Mouse (Mus musculus) heart, embryonic 16.5 days (tissue): ENCODE results near the gene Efcab6. TPM values are rescaled to one million over a fixed set of nuclear protein-coding genes. Genes with fewer than 3 reads are reported as not detected.
A peak's percentile ranks its signal among the peaks of the same experiment; 100 is the strongest.

Experiments
- ATAC-seq: fragments of 200-750 bp; cut with Nextera tagmentation; replicated peaks from 2 replicates; pipeline ENCODE4 v1.8.0; 2017; ENCODE audit warnings: moderate number of reproducible peaks; ENCODE audit not compliant: insufficient read depth, low FRiP score; ENCODE audit errors: extremely low read depth
- H3K27ac ChIP-seq: fragments of 300-500 bp; sonication (generic); 2 replicates; pipeline ENCODE4 v1.5.1; 2014; ENCODE audit warnings: mild to moderate bottlenecking, low read length, control low read depth, moderate library complexity
- H3K27me3 ChIP-seq: fragments of 300-500 bp; sonication (generic); 2 replicates; pipeline ENCODE4 v1.6.1; 2014; ENCODE audit warnings: low read length, mixed read lengths; ENCODE audit not compliant: control insufficient read depth, insufficient read depth
- H3K36me3 ChIP-seq: fragments of 300-500 bp; sonication (generic); 2 replicates; pipeline ENCODE4 v1.6.1; 2014; ENCODE audit not compliant: control insufficient read depth, insufficient read depth
- H3K4me1 ChIP-seq: fragments of 300-500 bp; sonication (generic); 2 replicates; pipeline ENCODE4 v1.6.1; 2014; ENCODE audit warnings: low read length, mixed read lengths; ENCODE audit not compliant: control insufficient read depth, insufficient read depth
- H3K4me2 ChIP-seq: fragments of 300-500 bp; sonication (generic); 2 replicates; pipeline ENCODE4 v1.6.1; 2014; ENCODE audit warnings: low read depth, mild to moderate bottlenecking, control low read depth, low read length
- H3K4me3 ChIP-seq: fragments of 300-500 bp; sonication (generic); 2 replicates; pipeline ENCODE4 v1.5.1; 2014; ENCODE audit warnings: mild to moderate bottlenecking, control low read depth, low read length
- H3K9ac ChIP-seq: fragments of 300-500 bp; sonication (generic); 2 replicates; pipeline ENCODE4 v1.6.1; 2014; ENCODE audit warnings: low read length, control low read depth
- H3K9me3 ChIP-seq: fragments of 300-500 bp; sonication (generic); replicated peaks from 2 replicates; pipeline ENCODE4 v1.6.1; 2016; ENCODE audit warnings: low read length; ENCODE audit not compliant: control insufficient read depth
- WGBS: fragments of 180-500 bp; shearing (Covaris S2); extraction: QIAGEN DNeasy Blood & Tissue Kit; methylation state at CpG from one replicate; pipeline ENCODE4 v1.1.7; 2014; 5-methylcytosine and 5-hydroxymethylcytosine counted together
- polyA plus RNA-seq: library from polyadenylated mRNA; unstranded; fragments of >200 nt; fragmentation: Nextera tagmentation; extraction: Ambion mirVana; gene quantifications from 2 replicates; pipeline ENCODE4 v1.2.1, GENCODE M21; 2015

The Efcab6 gene
- polyA plus RNA-seq, 1 experiment from 2014 or later, result 0.30 TPM

DNA sequence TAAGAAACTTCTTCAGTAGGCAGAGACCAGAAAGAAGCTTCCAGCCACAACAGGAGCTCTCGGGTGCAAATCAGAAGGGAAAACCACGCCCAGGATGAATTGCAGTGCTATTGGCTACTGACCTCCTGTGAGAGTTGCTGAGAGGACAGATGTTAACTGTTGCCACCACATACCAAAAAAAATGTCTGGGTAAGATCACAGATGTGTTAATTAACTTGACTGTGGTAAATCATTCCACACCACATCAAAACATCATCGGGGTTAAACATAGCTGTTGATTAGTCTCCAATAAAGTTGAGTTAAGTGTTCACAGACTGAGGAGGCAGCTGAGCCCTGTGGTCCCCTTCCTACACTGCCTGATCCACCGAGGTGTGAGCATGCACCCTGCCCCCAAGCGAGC is 88.1 kb downstream of the Efcab6 start:
- ATAC-seq, result no peak
- Histone ChIP-seq H3K27me3 (peaks cover 9% of the 10 kb centered on the region), H3K36me3 (no peaks in the 10 kb centered on the region)

DNA sequence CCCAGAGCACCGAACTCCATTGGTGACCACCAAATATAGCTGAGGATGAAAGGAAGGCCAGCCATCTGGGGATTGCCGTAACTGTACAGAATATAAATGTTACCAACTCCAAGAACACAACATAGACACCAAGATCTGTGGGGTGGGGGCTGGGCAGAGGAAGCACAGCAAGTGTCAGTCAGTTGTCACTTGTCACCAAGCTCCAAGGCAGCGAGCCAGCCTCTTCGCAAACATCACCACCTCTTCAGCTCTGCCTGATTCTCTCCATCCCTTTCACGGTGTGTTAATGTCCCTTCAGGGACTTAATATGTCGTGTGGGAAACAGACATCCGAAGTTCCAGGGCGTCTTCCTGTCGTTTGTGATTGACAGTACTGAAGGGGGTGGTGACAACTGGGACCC is 93.0 kb downstream of the Efcab6 start:
- no peaks in the 10 kb centered on the region for H3K4me1 ChIP-seq
- H3K27ac ChIP-seq, result no peak overlapping the region
- 39% methylated on average over 9 of the region's 9 CpGs for WGBS
- no peak overlapping the region for H3K9ac ChIP-seq
- no peaks in the 10 kb centered on the region for H3K9me3 ChIP-seq
- H3K27me3 ChIP-seq, result peaks cover 9% of the 10 kb centered on the region
- no peak overlapping the region for H3K4me3 ChIP-seq
- no peak for ATAC-seq
- H3K4me2 ChIP-seq, result no peak overlapping the region
- no peaks in the 10 kb centered on the region for H3K36me3 ChIP-seq

More for the DNA sequence above, 88.1 kb downstream of the Efcab6 start:
- Histone ChIP-seq H3K4me1 (no peaks in the 10 kb centered on the region), H3K27ac (no peak overlapping the region), H3K4me2 (no peak overlapping the region), H3K9ac (no peak overlapping the region), H3K4me3 (no peak overlapping the region), H3K9me3 (no peaks in the 10 kb centered on the region)
- WGBS, result 15% methylated on average over 5 of the region's 5 CpGs

DNA sequence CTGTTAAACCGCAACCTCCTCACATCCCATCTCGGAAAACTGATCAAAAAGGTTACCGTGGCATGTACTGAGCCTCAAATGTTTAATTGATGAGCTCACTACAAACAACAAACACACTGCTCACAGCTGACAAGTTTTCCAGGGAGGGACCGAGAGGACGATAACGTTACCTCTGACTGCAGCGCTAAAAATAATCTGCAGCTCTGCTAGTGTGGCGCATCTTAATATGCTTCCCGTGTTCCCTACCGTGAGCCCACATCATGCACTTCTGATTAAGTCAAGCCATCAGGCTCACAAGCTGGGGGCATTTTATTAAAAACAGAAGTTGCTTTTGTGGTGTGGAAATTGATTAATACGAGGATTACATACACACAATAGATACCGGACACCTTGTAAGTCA is 97.4 kb downstream of the Efcab6 start:
- Histone ChIP-seq H3K9ac (no peak overlapping the region), H3K9me3 (peaks cover 3% of the 10 kb centered on the region; the same call in 1 of the 2 replicates), H3K27me3 (no peaks in the 10 kb centered on the region), H3K4me1 (peaks cover 9% of the 10 kb centered on the region), H3K4me2 (peak overlapping the region; percentile 24; the same call in 1 of the 2 replicates), H3K27ac (no peak overlapping the region), H3K36me3 (no peaks in the 10 kb centered on the region), H3K4me3 (no peak overlapping the region)
- 51% methylated on average over 12 of the region's 12 CpGs for WGBS
- ATAC-seq, result no peak

DNA sequence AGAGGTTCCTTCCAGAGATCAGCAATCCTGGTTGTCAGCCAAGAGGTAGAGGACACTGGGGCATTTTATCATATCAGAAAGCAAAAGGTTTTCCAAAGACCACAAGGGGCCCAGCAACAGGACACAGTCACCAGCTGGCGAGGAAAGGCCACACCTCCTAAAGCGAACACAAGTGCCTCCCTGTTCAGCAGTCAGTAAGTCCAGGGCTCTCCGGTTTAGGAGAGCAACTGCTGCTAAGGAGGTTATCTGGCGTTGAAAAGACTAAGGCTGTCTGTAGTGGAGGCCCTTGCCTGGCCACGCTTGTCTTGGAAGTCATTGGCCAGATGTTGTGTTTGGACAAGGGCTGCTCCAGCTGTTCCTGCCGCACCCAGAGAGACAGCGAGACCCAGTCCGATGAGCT is 100.1 kb downstream of the Efcab6 start:
- Histone ChIP-seq H3K4me1 (peaks cover 9% of the 10 kb centered on the region), H3K27me3 (no peaks in the 10 kb centered on the region), H3K36me3 (no peaks in the 10 kb centered on the region), H3K27ac (no peak overlapping the region), H3K4me3 (no peak overlapping the region), H3K4me2 (no peak overlapping the region), H3K9me3 (peaks cover 3% of the 10 kb centered on the region; the same call in 1 of the 2 replicates), H3K9ac (no peak overlapping the region)
- ATAC-seq, result no peak
- WGBS, result 29% methylated on average over 8 of the region's 8 CpGs

DNA sequence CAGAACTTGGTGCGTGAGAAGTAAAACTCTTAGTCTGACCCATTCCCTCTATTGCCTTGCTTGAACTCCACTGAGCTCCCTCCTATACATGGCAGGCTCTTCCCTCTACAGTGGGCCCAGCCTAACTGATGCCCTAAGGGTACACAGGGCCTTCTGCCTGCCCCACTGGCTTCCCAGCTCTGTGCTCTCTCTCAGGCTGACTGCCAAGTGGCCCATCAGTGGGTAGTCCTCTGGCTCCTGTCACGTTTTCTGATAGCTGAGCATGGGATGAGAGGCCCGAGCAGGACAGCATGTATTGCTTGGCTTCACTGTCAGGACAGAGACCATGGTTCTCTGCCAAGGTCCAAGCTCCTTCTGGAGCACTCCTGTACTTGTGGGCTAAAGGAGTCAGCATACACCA is 106.8 kb downstream of the Efcab6 start:
- ATAC-seq, result no peak
- no peak overlapping the region for H3K4me3 ChIP-seq
- no peak overlapping the region for H3K27ac ChIP-seq
- H3K9ac ChIP-seq, result no peak overlapping the region
- no peak overlapping the region for H3K4me2 ChIP-seq
- H3K4me1 ChIP-seq, result no peaks in the 10 kb centered on the region
- no peaks in the 10 kb centered on the region for H3K9me3 ChIP-seq
- H3K27me3 ChIP-seq, result no peaks in the 10 kb centered on the region
- 56% methylated on average over 3 of the region's 3 CpGs for WGBS
- H3K36me3 ChIP-seq, result no peaks in the 10 kb centered on the region

DNA sequence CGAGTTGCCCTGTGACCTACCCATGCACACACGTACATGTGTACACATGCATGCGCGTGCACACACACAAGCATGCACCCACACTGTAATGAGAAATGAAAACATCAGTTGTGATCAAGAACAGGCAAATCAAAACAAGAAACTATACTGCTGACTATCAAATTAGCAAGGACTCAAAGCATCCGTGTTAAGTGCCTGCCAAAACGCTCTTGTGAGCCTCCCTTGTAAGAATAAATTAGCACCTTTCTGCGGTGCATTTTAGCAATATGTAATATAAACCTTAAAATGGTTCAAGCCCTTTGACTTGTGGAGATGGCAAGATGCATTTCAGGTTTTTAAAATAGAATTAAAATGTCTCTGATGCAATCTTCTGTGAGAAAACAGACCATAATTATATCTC is 108.2 kb downstream of the Efcab6 start:
- Histone ChIP-seq H3K9me3 (no peaks in the 10 kb centered on the region), H3K4me1 (no peaks in the 10 kb centered on the region), H3K36me3 (no peaks in the 10 kb centered on the region), H3K27me3 (no peaks in the 10 kb centered on the region), H3K4me3 (no peak overlapping the region), H3K27ac (no peak overlapping the region), H3K9ac (no peak overlapping the region), H3K4me2 (no peak overlapping the region)
- 85% methylated on average over 7 of the region's 7 CpGs for WGBS
- ATAC-seq, result no peak

DNA sequence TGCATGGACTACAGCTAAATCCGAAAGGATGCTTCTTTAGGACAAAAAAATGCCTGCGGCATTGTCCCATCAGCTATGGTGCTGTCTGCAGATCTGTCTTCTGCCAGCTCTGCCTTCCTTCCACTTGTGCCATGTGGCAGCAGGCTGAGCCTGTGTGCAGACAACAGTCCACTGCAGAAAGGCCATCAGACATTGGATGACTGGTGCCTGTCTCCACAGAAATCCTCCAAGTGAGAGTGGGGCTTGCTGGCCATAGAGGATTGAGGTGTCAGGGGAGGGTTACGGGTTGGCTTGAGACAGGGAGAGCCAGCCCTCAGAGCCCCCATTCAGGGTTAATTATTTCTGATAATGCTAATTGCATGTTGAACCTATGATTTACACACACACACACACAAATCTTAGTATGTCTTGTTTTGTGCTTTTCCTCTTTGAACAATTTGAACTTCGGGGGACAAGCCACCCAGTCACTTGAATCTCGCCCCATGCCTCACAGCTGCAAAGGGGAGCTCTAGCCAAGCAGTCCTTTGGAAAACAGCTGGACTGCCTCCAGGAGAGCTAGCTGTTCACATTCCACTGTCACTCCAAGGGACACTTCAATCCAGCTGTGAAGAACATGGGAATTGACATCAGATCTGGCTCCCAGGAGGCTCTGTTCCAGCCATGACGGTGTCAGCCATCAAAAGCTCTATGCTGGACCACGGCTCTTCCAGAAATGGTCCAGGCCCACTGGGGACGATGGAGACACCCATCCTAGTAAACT is 109.1 kb downstream of the Efcab6 start:
- no peak for ATAC-seq
- WGBS, result 67% methylated on average over 8 of the region's 8 CpGs
- Histone ChIP-seq H3K36me3 (no peaks in the 10 kb centered on the region), H3K9ac (no peak overlapping the region), H3K4me1 (no peaks in the 10 kb centered on the region), H3K9me3 (no peaks in the 10 kb centered on the region), H3K4me2 (no peak overlapping the region), H3K4me3 (no peak overlapping the region), H3K27me3 (no peaks in the 10 kb centered on the region), H3K27ac (no peak overlapping the region)

DNA sequence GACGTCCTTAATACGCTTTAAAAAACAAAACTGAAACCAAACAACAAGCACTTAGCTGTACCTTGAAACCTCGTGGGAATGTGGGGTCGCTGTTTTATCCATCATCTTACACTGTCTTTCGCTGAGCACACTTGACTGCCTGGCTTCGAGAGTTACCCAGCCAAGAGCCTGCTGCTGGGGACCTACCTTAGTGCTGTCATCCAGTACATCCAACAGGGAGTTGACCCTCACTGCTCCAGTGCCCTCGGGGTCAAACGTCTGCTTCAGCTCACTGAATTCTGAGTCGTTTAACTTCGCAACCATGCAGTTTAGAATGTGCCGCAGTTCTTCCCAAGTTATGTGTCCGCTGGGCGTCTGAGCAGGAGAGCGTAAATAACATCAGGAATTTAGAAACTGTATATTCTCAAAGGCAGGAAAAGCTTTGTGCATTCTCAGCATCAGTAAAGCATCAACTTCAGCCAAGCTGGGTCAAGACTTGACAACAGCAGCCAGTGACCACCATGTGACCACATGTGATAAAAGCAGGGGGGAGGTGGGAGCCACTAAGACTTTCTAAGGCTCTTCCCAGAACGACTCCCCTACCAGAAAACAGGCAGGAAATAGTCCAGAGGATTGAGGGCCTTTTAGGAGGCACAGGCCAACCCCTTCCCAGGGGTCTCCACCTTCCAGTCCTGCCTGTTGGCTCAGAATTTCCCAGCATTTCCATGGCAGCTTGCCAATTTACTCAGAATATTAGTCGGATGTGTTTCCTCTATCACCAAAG is 115.3 kb downstream of the Efcab6 start:
- H3K4me2 ChIP-seq, result no peak overlapping the region
- 50% methylated on average over 16 of the region's 16 CpGs for WGBS
- no peaks in the 10 kb centered on the region for H3K36me3 ChIP-seq
- H3K9me3 ChIP-seq, result no peaks in the 10 kb centered on the region
- no peak overlapping the region for H3K9ac ChIP-seq
- no peak overlapping the region for H3K27ac ChIP-seq
- H3K4me1 ChIP-seq, result no peaks in the 10 kb centered on the region; the same call in 1 of the 2 replicates
- H3K27me3 ChIP-seq, result no peaks in the 10 kb centered on the region
- no peak overlapping the region for H3K4me3 ChIP-seq
- no peak for ATAC-seq

DNA sequence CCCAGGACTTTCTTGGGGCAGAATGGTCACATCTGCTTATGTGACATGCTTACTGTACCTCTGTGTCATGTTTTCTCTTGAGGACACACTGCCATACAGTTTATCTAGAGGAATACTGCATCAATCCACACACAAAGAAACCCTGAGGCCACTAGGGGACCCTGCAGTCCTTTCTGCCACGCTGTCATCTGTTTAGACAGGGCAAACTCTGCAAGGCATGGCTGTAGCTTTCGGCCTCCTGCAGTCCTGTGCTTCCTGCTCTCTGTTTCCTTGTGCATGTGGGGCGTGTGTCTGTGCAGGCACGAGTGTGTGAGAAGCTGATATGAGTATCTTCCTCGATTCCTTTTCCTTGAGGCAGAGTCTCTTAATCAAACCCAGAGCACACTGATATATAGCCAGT is 125.5 kb downstream of the Efcab6 start:
- Histone ChIP-seq H3K36me3 (no peaks in the 10 kb centered on the region), H3K9me3 (no peaks in the 10 kb centered on the region), H3K4me2 (no peak overlapping the region), H3K27me3 (no peaks in the 10 kb centered on the region), H3K4me3 (no peak overlapping the region), H3K27ac (no peak overlapping the region), H3K9ac (no peak overlapping the region), H3K4me1 (0 out of 2 replicates have a peak, but pooled peaks cover 2% of the 10 kb centered on the region)
- 36% methylated on average over 5 of the region's 5 CpGs for WGBS
- no peak for ATAC-seq
